ENCODE assay signal across 18 mouse cellular contexts in the genomic region with DNA sequence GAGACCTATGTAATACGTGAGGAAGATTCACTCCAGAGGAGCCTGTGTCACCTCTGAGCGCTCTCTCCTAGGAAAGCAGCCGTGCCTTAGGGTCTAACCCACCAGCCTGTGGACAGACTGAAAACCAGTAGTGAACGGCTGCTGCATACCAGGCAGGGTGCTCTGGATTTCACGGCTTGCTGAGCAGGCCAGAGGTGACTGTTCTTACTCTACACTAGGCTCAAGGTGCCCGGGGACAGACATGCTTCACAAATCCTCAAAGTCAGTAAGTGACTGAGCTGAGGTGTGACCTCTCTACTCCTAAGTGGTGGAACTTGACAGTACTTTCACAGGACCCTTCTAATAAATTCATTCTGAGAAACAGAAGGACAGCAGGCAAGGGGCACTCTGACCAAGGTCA.
"Had no signal": no experiment of that assay in that cellular context is flagged by ENCODE, and none has a peak within 500 bp of the region (broad histone marks: within the 10 kb centered on the region; RNA-seq: fewer than 3 reads in every experiment).

No protein-coding gene starts in this region.

- H3K4me2 ChIP-seq: hindbrain, embryonic 15.5 days; limb, embryonic 12.5 days; limb, embryonic 15.5 days; liver, embryonic 11.5 days; midbrain, embryonic 11.5 days; neural tube, embryonic 12.5 days; neural tube, embryonic 15.5 days had no signal

- DNase-seq: left cerebral cortex, postnatal 4 days; lung, adult 18-20 months; lung, postnatal 14 days; lung, postnatal 4 days; midbrain, embryonic 14.5 days; thymus, adult 2 months; thymus, postnatal 14 days; thymus, postnatal 4 days had no signal

- H3K36me3 ChIP-seq: neural tube, embryonic 12.5 days had no signal

- H3K4me3 ChIP-seq: hindbrain, embryonic 15.5 days; limb, embryonic 12.5 days; limb, embryonic 15.5 days; neural tube, embryonic 12.5 days; neural tube, embryonic 15.5 days had no signal

- H3K27me3 ChIP-seq: hindbrain, embryonic 15.5 days; limb, embryonic 12.5 days; limb, embryonic 15.5 days; neural tube, embryonic 12.5 days; neural tube, embryonic 15.5 days had no signal

- H3K4me1 ChIP-seq: limb, embryonic 12.5 days; limb, embryonic 15.5 days had no signal

- H3K9ac ChIP-seq: hindbrain, embryonic 15.5 days; limb, embryonic 12.5 days; limb, embryonic 15.5 days; liver, embryonic 14.5 days; neural tube, embryonic 12.5 days; neural tube, embryonic 15.5 days had no signal

- H3K9me3 ChIP-seq: hindbrain, embryonic 15.5 days; limb, embryonic 12.5 days; limb, embryonic 15.5 days; neural tube, embryonic 12.5 days; neural tube, embryonic 15.5 days had no signal

- H3K27ac ChIP-seq: hindbrain, embryonic 15.5 days; kidney, postnatal 0 days; limb, embryonic 12.5 days; limb, embryonic 15.5 days; liver, embryonic 14.5 days; neural tube, embryonic 12.5 days; neural tube, embryonic 15.5 days; stomach, postnatal 0 days had no signal
